Mouse (Mus musculus) R1 (cell line): ENCODE measurements around the gene Src.

Experiments
- DNase-seq: peaks from one replicate; pipeline ENCODE4 v3.0.0-alpha.2; 2018; ENCODE audit warnings: low read depth, low spot score

Gene Src

DNA sequence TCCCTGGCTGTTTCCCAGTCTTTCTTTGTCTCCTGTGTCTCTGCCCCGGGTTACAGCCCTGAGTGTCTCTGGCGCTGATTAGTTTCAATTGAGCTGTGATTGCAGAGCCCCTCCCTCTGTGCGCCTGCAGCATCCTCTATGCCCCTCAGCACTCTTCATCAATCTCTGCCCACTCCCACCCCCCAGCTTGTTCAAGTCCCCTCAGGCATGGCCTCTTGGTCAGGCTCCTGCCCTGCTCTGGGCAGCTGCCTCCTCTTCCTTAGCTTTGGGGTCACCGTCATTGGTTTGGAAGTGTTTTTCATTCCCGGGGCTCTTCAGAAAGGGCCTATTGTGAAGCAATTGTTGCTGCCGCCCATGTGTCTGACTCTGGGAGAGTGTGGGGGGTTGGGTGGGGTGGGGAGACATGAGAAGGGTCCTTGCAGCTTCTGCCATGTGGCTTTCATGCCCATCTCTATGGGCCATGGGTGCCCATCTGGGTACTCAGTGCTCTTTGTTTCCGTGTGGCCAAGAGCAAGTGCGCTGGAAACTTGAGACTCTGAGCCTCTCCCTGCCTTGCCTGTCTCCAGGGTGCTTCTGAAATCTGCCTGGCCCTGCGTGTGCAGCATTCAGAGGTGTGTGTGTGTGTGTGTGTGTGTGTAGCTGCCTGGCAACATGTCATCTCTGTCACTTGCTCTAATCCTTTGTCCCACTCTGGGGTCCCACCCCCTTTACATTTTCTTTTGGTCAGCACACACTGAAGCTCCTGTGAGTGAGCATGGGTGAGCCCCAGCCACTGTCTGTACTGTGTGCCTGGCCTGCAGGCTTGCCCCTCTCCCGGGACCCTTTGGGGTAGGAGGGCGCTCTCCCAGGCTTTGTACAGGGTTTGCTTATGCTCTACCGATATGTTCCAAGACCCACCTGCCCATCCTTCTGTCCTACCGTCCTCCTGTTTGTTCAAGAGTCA is 57.5 kb downstream of the Src start:
- DNase-seq, result no peak

- DNase-seq, result no peak
Measured at GRCm38 (mm10) chr2:157478651-157479050, 60.4 kb downstream of the Src start.

- DNase-seq, result no peak
Measured at GRCm38 (mm10) chr2:157479858-157480568, 61.8 kb downstream of the Src start.

GRCm38 (mm10) chr2:157482729-157483128 is 64.5 kb downstream of the Src start:
- DNase-seq, result no peak

DNA sequence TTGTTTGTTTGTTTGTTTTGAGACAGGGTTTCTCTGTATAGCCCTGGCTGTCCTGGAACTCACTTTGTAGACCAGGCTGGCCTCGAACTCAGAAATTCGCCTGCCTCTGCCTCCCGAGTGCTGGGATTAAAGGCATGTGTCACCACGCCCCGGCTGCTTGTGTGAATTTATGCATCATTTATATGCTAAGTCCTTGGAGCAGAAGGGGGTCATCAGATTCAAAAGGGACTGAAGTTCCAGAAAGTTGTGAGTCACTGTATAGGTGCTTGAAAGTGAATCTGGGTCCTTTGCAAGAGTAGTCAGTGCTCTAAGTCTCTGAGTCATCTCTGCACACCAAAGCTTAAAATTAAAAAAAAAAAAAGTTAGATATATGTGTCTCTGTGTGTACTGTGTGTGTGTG is 68.3 kb downstream of the Src start:
- DNase-seq, result peak; percentile 72

- DNase-seq, result peak; percentile 41
Measured at GRCm38 (mm10) chr2:157486981-157487656, 68.9 kb downstream of the Src start.

DNA sequence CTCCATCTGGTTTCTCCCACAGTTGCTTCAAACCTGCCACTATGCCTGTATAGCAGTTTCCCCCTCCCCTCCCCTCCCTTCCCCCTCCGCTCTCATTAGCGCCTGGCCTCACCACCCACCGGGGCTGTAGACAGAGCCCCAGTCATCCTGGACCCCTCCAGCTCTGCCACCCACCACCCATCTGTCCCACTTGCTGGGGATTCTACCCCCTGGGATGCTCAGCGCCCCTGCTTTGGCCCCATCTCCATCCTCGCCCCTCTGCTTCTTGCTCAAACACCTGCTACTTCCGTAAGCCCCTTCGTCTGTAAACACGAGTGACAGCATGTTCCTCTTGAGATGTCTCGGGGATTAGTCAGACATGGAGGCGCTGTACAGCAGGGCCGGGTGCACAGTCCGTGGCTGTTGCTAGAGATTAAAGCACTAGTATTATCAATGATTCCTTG is 69.5 kb downstream of the Src start:
- DNase-seq, result no peak

- no peak for DNase-seq
Measured at GRCm38 (mm10) chr2:157493240-157493639, 75.0 kb downstream of the Src start.

DNA sequence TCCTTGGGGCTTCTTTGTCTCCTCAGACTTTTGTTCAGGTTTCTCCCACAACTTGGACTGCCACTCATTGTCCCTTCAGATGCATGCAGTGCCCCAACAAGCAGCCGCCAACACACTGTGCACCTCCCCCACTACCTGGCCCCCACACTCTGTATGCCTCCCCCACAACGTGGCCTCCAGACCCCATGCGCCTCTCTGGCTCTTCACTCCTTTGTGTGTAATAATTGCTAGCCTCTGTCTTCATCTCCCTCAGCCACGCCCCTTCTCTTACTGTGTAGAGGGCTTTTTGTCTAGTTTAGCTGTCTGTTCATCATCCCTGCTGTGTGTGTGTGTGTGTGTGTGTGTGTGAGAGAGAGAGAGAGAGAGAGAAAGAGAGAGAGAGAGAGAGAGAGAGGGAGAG is 80.3 kb downstream of the Src start:
- DNase-seq, result no peak

DNA sequence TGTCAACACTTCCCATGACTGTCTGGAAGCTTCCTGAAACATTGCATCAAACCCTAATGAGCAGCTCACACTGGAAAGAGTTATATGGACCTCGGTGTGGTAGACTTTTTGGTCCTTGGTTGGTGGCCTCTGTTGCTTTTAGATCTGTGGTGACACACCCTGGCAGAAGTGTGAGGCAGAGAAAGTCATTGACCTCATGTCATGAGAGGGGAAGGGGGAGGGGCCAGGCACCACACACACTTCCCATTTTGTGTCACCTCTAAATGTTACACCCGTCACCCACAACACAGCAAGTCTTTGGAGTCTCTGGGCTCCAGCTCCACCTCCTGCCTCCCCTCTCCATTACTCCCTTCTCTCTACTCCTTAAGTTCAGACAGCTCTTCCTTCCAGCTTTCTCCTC is 82.1 kb downstream of the Src start:
- DNase-seq, result no peak

- no peak for DNase-seq
Measured at GRCm38 (mm10) chr2:157501324-157501723, 83.1 kb downstream of the Src start.

- DNase-seq, result no peak
Measured at GRCm38 (mm10) chr2:157506779-157507178, 88.5 kb downstream of the Src start.

DNA sequence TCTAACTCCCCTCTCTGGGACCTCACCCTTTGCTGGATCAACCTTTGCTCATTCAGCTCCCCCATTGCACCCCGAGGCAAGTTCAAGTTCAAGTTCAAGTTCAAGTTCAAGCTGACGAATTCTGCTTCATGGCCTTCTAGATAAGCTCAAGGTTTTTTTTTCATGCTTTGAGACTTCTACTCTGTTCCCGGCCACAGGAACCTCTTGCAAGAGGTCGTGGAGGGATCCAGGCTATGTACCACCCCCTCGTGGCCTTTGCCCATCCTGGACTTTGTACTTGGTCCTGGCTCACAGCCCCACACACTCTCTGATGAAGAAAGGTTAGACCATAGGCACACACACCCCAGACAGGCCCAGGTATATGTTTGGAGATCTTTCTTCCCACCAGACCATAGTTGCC is 90.9 kb downstream of the Src start:
- DNase-seq, result no peak

DNA sequence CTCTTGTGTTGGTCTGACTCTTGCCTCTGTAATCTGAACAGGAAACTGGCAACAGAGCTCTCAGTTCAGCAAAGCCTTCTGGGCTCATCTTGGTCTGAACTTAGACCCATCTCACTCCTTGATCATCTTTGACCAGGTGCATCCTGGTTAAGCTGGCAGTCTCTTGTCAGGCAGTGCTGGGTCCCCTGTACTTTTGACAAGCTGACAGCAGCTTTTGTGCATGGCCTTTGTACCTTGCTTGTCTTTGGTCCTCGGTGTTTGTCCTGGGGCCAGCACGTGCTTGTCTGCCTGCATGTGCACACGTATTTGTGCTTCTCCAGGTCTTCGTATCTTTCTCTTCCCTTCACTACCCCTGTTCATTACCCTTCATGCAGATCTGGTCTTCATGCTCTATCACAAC is 91.8 kb downstream of the Src start:
- no peak for DNase-seq

GRCm38 (mm10) chr2:157512859-157513258 is 94.6 kb downstream of the Src start:
- no peak for DNase-seq

DNA sequence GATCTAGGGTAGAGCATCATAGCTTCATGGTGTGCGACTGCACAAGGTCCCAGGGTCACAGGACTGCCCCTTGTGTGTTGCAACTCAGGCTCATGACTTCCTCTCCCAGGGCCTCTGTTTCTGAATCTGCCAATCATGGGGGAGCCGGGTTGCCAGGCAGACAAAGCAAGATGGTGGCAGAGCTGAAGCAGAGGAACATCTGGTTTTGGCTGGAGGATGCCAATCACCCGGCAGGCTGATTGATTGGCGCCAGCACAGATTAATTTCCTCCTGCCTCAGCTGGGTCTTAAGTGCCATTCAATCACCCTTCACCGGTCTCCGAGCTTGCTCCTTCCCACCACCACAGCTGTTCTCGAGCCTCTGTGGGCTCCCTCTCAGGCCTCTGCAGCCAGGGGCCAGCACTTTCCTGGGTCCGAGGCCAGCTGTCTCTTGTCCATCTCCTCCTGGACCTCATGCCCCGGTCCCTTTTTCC is 95.5 kb downstream of the Src start:
- DNase-seq, result no peak

DNA sequence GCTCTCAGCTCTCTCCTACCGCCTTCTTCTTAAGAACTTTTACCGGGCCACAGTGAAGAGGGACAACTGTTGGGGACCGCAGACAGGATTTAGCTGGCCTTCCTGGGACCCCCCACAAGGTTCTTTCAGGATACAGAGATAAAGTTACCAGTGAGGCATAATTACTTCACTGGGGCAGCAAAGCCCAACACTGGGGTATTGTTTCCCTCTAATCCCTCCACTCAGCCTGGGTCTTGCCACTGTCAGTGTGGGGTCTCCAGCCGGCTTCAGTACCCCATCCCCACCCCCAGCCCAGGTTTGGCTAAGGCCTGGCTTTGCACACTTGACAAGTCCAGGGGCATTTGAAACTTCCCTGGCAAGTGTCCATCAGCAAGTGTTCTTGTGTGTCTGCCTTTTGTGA is 96.1 kb downstream of the Src start:
- DNase-seq, result no peak

GRCm38 (mm10) chr2:157517526-157517925 is 99.3 kb downstream of the Src start:
- DNase-seq, result no peak

GRCm38 (mm10) chr2:157518451-157518850 is 100.2 kb downstream of the Src start:
- no peak for DNase-seq

GRCm38 (mm10) chr2:157519452-157519851 is 101.2 kb downstream of the Src start:
- no peak for DNase-seq

- DNase-seq, result peak; percentile 75
Measured at GRCm38 (mm10) chr2:157520496-157520895, 102.3 kb downstream of the Src start.
